Mouse (Mus musculus): ENCODE measurements at regions not wholly inside any gene's neighbourhood (a gene's known extent, or its start where the extent isn't known, plus 50 kb on each side); places are given as distances from the start of the nearest gene placed in this dataset.

DNA sequence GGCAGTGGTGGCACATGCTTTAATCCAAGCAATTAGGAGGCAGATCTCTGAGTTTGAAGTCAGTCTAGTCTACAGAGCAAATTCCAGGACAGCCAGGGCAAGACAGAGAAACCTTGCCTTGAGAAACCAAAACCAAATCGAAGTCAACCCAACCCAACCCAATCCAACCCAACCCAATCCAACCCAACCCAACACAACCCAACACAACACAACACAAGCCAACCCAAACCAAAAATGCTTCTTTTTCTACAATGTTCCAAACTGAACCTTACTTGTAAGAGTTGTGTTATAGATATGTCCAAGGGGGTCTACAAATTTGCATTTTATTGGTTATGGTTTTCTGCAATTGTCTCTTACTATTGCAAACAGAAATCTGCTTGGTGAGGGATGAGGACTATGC lies 52.8 kb upstream of the Chodl start:
- Histone ChIP-seq H3K4me1 (ENCODE audit: control insufficient read depth, insufficient read depth, low read length) (no peaks in the 10 kb centered on the region), H3K27me3 (ENCODE audit: control insufficient read depth, insufficient read depth, low read length) (no peaks in the 10 kb centered on the region), H3K27ac (no peak overlapping the region), H3K4me3 (no peak overlapping the region), H3K79me2 (replicated peaks; ENCODE audit: control insufficient read depth, insufficient read depth, low read length) (no peaks in the 10 kb centered on the region), H3K36me3 (ENCODE audit: control insufficient read depth, insufficient read depth, low read length) (no peaks in the 10 kb centered on the region), H3K9ac (ENCODE audit: low read depth, low read length) (no peak overlapping the region)
- TF ChIP-seq EP300 (IDR thresholded peaks at IDR 0.05; ENCODE audit: insufficient read depth, low read depth, low read length) (no peak), CTCF (IDR thresholded peaks at IDR 0.05) (no peak), POLR2A (IDR thresholded peaks at IDR 0.05; ENCODE audit: insufficient read depth, low read depth, low read length) (no peak)
- 46% methylated on average over 1 of the region's 1 CpGs for WGBS
- no peak for DNase-seq
- intact Hi-C loops (cut with DNase I), result no loop called here

GRCm38 (mm10) chr16:78859006-78859405 lies 71.7 kb upstream of the Chodl start:
- Histone ChIP-seq H3K27ac (no peak overlapping the region), H3K4me3 (no peak overlapping the region), H3K27me3 (ENCODE audit: control insufficient read depth, insufficient read depth, low read length) (no peaks in the 10 kb centered on the region), H3K36me3 (ENCODE audit: control insufficient read depth, insufficient read depth, low read length) (no peaks in the 10 kb centered on the region), H3K9ac (ENCODE audit: low read depth, low read length) (no peak overlapping the region), H3K79me2 (replicated peaks; ENCODE audit: control insufficient read depth, insufficient read depth, low read length) (no peaks in the 10 kb centered on the region), H3K4me1 (ENCODE audit: control insufficient read depth, insufficient read depth, low read length) (no peaks in the 10 kb centered on the region; the same call in 1 of the 2 replicates)
- DNase-seq, result peak in 1 of 2 experiments; percentile 4
- no peak for TF ChIP-seq CTCF (IDR thresholded peaks at IDR 0.05)
- TF ChIP-seq EP300 (IDR thresholded peaks at IDR 0.05; ENCODE audit: insufficient read depth, low read depth, low read length), result no peak
- no peak for TF ChIP-seq POLR2A (IDR thresholded peaks at IDR 0.05; ENCODE audit: insufficient read depth, low read depth, low read length)
- 55% methylated on average over 4 of the region's 4 CpGs for WGBS
- intact Hi-C loops (cut with DNase I), result no loop called here

DNA sequence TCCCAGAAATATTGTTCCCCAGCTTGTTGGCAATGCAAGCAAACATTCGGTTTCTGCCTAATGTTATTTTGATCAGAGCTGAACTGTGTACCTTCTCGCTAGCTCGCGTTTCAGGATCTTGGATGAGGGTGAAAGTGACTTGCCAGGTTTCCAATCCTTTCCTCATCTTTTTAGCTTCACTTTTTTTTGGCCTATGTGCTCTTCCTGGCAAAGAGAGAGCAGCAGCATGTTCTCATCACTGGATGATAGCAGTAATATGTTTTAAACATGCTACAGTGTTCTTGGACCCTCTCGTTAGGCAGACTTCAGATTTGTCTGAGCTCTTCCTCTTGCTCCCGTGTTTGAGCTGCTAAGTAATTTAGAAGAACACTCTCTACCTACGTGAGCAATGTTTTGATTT lies 99.8 kb upstream of the Chodl start:
- Histone ChIP-seq H3K27me3 (ENCODE audit: control insufficient read depth, insufficient read depth, low read length) (no peaks in the 10 kb centered on the region), H3K9ac (ENCODE audit: low read depth, low read length) (no peak overlapping the region), H3K79me2 (replicated peaks; ENCODE audit: control insufficient read depth, insufficient read depth, low read length) (no peaks in the 10 kb centered on the region), H3K4me3 (no peak overlapping the region), H3K36me3 (ENCODE audit: control insufficient read depth, insufficient read depth, low read length) (no peaks in the 10 kb centered on the region), H3K4me1 (ENCODE audit: control insufficient read depth, insufficient read depth, low read length) (no peaks in the 10 kb centered on the region), H3K27ac (no peak overlapping the region)
- 74% methylated on average over 7 of the region's 7 CpGs for WGBS
- TF ChIP-seq EP300 (IDR thresholded peaks at IDR 0.05; ENCODE audit: insufficient read depth, low read depth, low read length) (no peak), CTCF (IDR thresholded peaks at IDR 0.05) (no peak), POLR2A (IDR thresholded peaks at IDR 0.05; ENCODE audit: insufficient read depth, low read depth, low read length) (no peak)
- intact Hi-C loops (cut with DNase I), result no loop called here
- no peak for DNase-seq

- Histone ChIP-seq H3K36me3 (ENCODE audit: control insufficient read depth, insufficient read depth, low read length) (no peaks in the 10 kb centered on the region), H3K79me2 (replicated peaks; ENCODE audit: control insufficient read depth, insufficient read depth, low read length) (no peaks in the 10 kb centered on the region), H3K9ac (ENCODE audit: low read depth, low read length) (no peak overlapping the region), H3K27ac (no peak overlapping the region), H3K27me3 (ENCODE audit: control insufficient read depth, insufficient read depth, low read length) (no peaks in the 10 kb centered on the region), H3K4me1 (ENCODE audit: control insufficient read depth, insufficient read depth, low read length) (no peaks in the 10 kb centered on the region), H3K4me3 (no peak overlapping the region)
- TF ChIP-seq POLR2A (IDR thresholded peaks at IDR 0.05; ENCODE audit: insufficient read depth, low read depth, low read length), result no peak
- no peak for TF ChIP-seq CTCF (IDR thresholded peaks at IDR 0.05)
- no peak for TF ChIP-seq EP300 (IDR thresholded peaks at IDR 0.05; ENCODE audit: insufficient read depth, low read depth, low read length)
- DNase-seq, result no peak
- WGBS, result 29% methylated on average over 3 of the region's 3 CpGs
- intact Hi-C loops (cut with DNase I), result no loop called here
Measured at GRCm38 (mm10) chr16:78827739-78828138, 103.0 kb upstream of the Chodl start.

GRCm38 (mm10) chr16:78790064-78790463 lies 140.7 kb upstream of the Chodl start:
- no peak overlapping the region for H3K4me3 ChIP-seq
- no peak overlapping the region for H3K9ac ChIP-seq (ENCODE audit: low read depth, low read length)
- no peak for TF ChIP-seq CTCF (IDR thresholded peaks at IDR 0.05)
- no peak for TF ChIP-seq POLR2A (IDR thresholded peaks at IDR 0.05; ENCODE audit: insufficient read depth, low read depth, low read length)
- no peak for TF ChIP-seq EP300 (IDR thresholded peaks at IDR 0.05; ENCODE audit: insufficient read depth, low read depth, low read length)
- intact Hi-C loops (cut with DNase I), result no loop called here
- no peaks in the 10 kb centered on the region for H3K36me3 ChIP-seq (ENCODE audit: control insufficient read depth, insufficient read depth, low read length)
- WGBS, result 68% methylated on average over 2 of the region's 2 CpGs
- H3K79me2 ChIP-seq (replicated peaks; ENCODE audit: control insufficient read depth, insufficient read depth, low read length), result no peaks in the 10 kb centered on the region
- no peak for DNase-seq
- no peaks in the 10 kb centered on the region for H3K27me3 ChIP-seq (ENCODE audit: control insufficient read depth, insufficient read depth, low read length)
- no peak overlapping the region for H3K27ac ChIP-seq
- H3K4me1 ChIP-seq (ENCODE audit: control insufficient read depth, insufficient read depth, low read length), result no peaks in the 10 kb centered on the region

- H3K4me1 ChIP-seq (ENCODE audit: control insufficient read depth, insufficient read depth, low read length), result no peaks in the 10 kb centered on the region
- no peaks in the 10 kb centered on the region for H3K27me3 ChIP-seq (ENCODE audit: control insufficient read depth, insufficient read depth, low read length)
- DNase-seq, result no peak
- H3K4me3 ChIP-seq, result no peak overlapping the region
- no peak overlapping the region for H3K9ac ChIP-seq (ENCODE audit: low read depth, low read length)
- intact Hi-C loops (cut with DNase I), result no loop called here
- no peaks in the 10 kb centered on the region for H3K36me3 ChIP-seq (ENCODE audit: control insufficient read depth, insufficient read depth, low read length)
- H3K27ac ChIP-seq, result no peak overlapping the region
- H3K79me2 ChIP-seq (replicated peaks; ENCODE audit: control insufficient read depth, insufficient read depth, low read length), result no peaks in the 10 kb centered on the region
- TF ChIP-seq EP300 (IDR thresholded peaks at IDR 0.05; ENCODE audit: insufficient read depth, low read depth, low read length), result no peak
- no peak for TF ChIP-seq CTCF (IDR thresholded peaks at IDR 0.05)
Measured at GRCm38 (mm10) chr16:78759226-78759625, 171.5 kb upstream of the Chodl start.

Measured in heart, adult 2 months (tissue).